Comparison of ENCODE assay signal across 9 mouse cellular contexts in genomic region chr3:38882778-38883177, GRCm38 (mm10). TPM values are rescaled to one million over a fixed set of nuclear protein-coding genes. Genes with fewer than 3 reads are reported as not detected.
A peak's percentile ranks its signal among the peaks of the same experiment; 100 is the strongest.
DNase-seq lines count a peak whose midpoint lies in the region; ATAC-seq and TF ChIP-seq lines count a peak whose summit lies in the region.
"Had no signal": no experiment of that assay in that cellular context is flagged by ENCODE, and none has a peak within 500 bp of the region (broad histone marks: within the 10 kb centered on the region; RNA-seq: fewer than 3 reads in every experiment).

No protein-coding gene starts in this region.

- no peaks in the 10 kb centered on the region for H3K9me3 ChIP-seq in kidney, postnatal 0 days (replicated peaks; ENCODE audit: low read length)
- H3K9me3 ChIP-seq: stomach, embryonic 15.5 days had no signal

- H3K4me2 ChIP-seq in kidney, postnatal 0 days (ENCODE audit: low read length) = no peak overlapping the region
- H3K4me2 ChIP-seq: stomach, embryonic 15.5 days had no signal

- no peak for ATAC-seq in kidney, postnatal 0 days (replicated peaks; ENCODE audit: low FRiP score, low read depth)
- ATAC-seq in activated CD4-positive, CD25-positive, alpha-beta regulatory T cell, adult 4 months = no peak

- no peaks in the 10 kb centered on the region for H3K27me3 ChIP-seq in kidney, postnatal 0 days (ENCODE audit: insufficient read depth, low read length)
- H3K27me3 ChIP-seq: stomach, embryonic 15.5 days had no signal

- H3K36me3 ChIP-seq in kidney, postnatal 0 days (ENCODE audit: insufficient read depth, low read length) = no peaks in the 10 kb centered on the region
- H3K36me3 ChIP-seq: stomach, embryonic 15.5 days had no signal

- H3K27ac ChIP-seq in left cerebral cortex, adult 2 months = no peak overlapping the region
- no peak overlapping the region for H3K27ac ChIP-seq in kidney, postnatal 0 days
- H3K27ac ChIP-seq: stomach, embryonic 15.5 days had no signal

- intact Hi-C loops in left cerebral cortex, adult 2 months (cut with DNase I) = loop anchor here (2.0 to 10.0 kb wide), 3 partner anchors 512 to 1280 kb away; no protein-coding TSS in a partner anchor

- 58% methylated on average over 6 of the region's 6 CpGs for WGBS in kidney, postnatal 0 days

- peak; percentile 20 to 66 for DNase-seq in cerebellum, postnatal 25 days
- no peak for DNase-seq in cerebellum, adult 8-10 months
- peak; percentile 31 to 34 for DNase-seq in left cerebral cortex, adult 2 months (ENCODE audit: extremely low spot score in 1 of 2, low spot score in 2 of 2)
- DNase-seq in left cerebral cortex, adult 11 months (ENCODE audit: low spot score) = no peak
- DNase-seq in adipocyte (ENCODE audit: low spot score) = peak; percentile 85
- DNase-seq in kidney, postnatal 0 days (ENCODE audit: low spot score) = peak; percentile 89
- peak; percentile 13 for DNase-seq in right cerebral cortex, postnatal 14 days

- H3K4me3 ChIP-seq in left cerebral cortex, adult 2 months = no peak overlapping the region
- no peak overlapping the region for H3K4me3 ChIP-seq in kidney, postnatal 0 days (replicated peaks; ENCODE audit: low read depth, low read length)
- H3K4me3 ChIP-seq: stomach, embryonic 15.5 days had no signal

- 0 out of 2 replicates have a peak, but pooled peaks cover 3% of the 10 kb centered on the region for H3K4me1 ChIP-seq in kidney, postnatal 0 days (replicated peaks; ENCODE audit: insufficient read depth, low read length)
- H3K4me1 ChIP-seq: stomach, embryonic 15.5 days had no signal

- TF ChIP-seq CTCF in left cerebral cortex, adult 2 months (IDR thresholded peaks at IDR 0.05) = peak; percentile 87
- TF ChIP-seq CTCF in kidney, postnatal 0 days (IDR thresholded peaks at IDR 0.05; ENCODE audit: low read depth) = peak; percentile 82

- H3K9ac ChIP-seq in kidney, postnatal 0 days (ENCODE audit: low read depth, low read length) = no peak overlapping the region
- H3K9ac ChIP-seq: stomach, embryonic 15.5 days had no signal

RNA-seq across cellular contexts. Expression of gene Fat4, which starts 4.0 kb away (rescaled TPM):
- 10 to 100 TPM; 13.0 to 13.2 TPM for total RNA-seq in left cerebral cortex, adult 2 months (2021)
- polyA plus RNA-seq in kidney, postnatal 0 days (2015; fragmentation: Nextera tagmentation; extraction: Ambion mirVana) = 3.9 and 4.1 TPM in 2 replicates
- not detected for polyA plus RNA-seq in activated CD4-positive, CD25-positive, alpha-beta regulatory T cell, adult 4 months (2017; shearing (Covaris generic))

Comparison
In these comparisons a context has a peak if more than half of its experiments do, and no peak if none do; other contexts are left out.
1. DNase-seq: peak in cerebellum, postnatal 25 days (2 of 2), left cerebral cortex, adult 2 months (2 of 2), adipocyte (single experiment), kidney, postnatal 0 days (single experiment) and right cerebral cortex, postnatal 14 days (single experiment); none in cerebellum, adult 8-10 months (single experiment) and left cerebral cortex, adult 11 months (single experiment).